Mouse (Mus musculus): ENCODE data around the gene Gm10799.

DNA sequence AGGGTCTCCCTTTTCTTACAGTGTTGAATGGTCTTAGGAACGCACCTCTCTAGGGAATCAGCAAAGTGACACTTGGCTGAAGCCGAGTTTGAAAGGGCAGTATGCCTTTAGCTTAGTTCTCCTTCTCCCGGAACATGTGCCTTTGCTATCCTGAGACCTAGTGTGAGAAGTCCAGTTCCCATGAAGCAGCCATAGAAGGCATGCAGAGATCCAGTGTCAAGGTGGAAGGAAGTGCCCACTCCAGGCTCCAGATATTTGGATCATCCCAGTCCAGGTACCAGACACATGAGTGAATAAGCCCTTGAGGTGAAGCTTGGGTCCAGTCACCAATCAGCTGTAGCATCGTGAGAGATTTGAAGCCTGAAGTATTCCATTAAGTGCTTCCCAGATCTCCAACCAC lies 9.4 kb downstream of the Gm10799 start:
- no peak for TF ChIP-seq CTCF (IDR thresholded peaks at IDR 0.05; ENCODE audit: low read depth)
- TF ChIP-seq EP300 (IDR thresholded peaks at IDR 0.05; ENCODE audit: low read depth): no peak

All from liver, embryonic 14.5 days (tissue).